Mouse (Mus musculus): ENCODE measurements around the gene Cplane1. TPM values are rescaled to one million over a fixed set of nuclear protein-coding genes. Genes with fewer than 3 reads are reported as not detected.
"Not testable (repeated sequence)": the region's sequence is repeated elsewhere in the genome, so short reads cannot be mapped to it uniquely, and the experiment has no call there.

The Cplane1 gene
- total and polyA plus RNA-seq, 2 experiments from 2014 or later = 2.3 to 3.5 TPM

DNA sequence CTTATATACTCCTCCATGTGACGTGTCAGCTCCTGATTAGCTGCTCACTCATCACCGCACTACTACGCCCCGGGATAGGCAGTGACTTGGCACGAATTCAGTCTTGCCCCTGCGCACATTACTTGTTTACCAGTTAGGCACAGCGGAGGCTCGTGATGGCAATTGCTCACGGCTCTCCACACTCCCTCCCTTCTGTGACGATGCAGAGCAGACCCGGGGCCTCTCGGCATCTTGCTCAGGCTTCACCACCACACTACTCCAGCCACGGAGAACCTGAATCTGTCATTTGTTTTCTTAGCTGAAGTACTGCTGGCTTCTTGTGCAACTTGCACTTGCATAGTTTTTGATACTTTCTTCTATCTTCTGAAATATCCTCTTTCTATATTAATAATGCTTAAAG, 45.9 kb downstream of the Cplane1 start:
- 90% methylated on average over 13 of the region's 13 CpGs for WGBS

DNA sequence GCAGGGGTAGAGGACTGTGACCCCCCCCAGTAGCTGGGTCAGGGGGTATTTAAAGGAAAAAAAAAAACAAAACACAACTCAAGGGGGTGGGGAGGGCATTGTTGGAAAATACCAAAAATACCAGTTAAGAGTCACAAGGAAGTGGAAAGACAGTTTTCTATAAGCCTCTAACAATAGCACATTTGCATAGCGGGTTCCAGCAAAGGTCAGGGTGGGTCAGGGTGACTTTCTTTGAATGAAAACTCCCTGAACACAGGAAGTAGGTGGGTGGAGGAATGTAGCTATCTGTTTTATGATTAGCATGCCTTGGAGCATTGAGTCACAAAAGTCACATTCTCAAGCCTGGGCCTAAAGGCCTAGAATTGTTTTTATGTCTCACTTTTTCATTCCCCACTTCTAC, 65.3 kb downstream of the Cplane1 start:
- not testable (repeated sequence) for H3K9me3 ChIP-seq (replicated peaks; ENCODE audit: control insufficient read depth, low read length); H3K27me3 ChIP-seq (ENCODE audit: control insufficient read depth, insufficient read depth, low read length); H3K4me2 ChIP-seq (ENCODE audit: low read depth, low read length); H3K27ac ChIP-seq (ENCODE audit: low read depth); ATAC-seq (ENCODE audit: insufficient read depth, low read depth); H3K9ac ChIP-seq (replicated peaks; ENCODE audit: low read depth, low read length); DNase-seq (ENCODE audit: low spot score); H3K4me3 ChIP-seq (ENCODE audit: low read depth, low read length); H3K4me1 ChIP-seq (ENCODE audit: control insufficient read depth, insufficient read depth)
- WGBS = 72% methylated on average over 1 of the region's 1 CpGs
- peaks cover 58% of the 10 kb centered on the region for H3K36me3 ChIP-seq (replicated peaks; ENCODE audit: control insufficient read depth, insufficient read depth, low read length)

More for the DNA sequence above, 45.9 kb downstream of the Cplane1 start:
- no peak overlapping the region for H3K4me3 ChIP-seq (ENCODE audit: low read depth, low read length)
- H3K9ac ChIP-seq (replicated peaks; ENCODE audit: low read depth, low read length) = no peak overlapping the region
- TF ChIP-seq CTCF (IDR thresholded peaks at IDR 0.05; ENCODE audit: low read depth) (no peak), EP300 (IDR thresholded peaks at IDR 0.05; ENCODE audit: low read depth) (no peak)
- no peak for DNase-seq (ENCODE audit: low spot score)
- no peak overlapping the region for H3K27ac ChIP-seq (ENCODE audit: low read depth)
- ATAC-seq (ENCODE audit: insufficient read depth, low read depth) = no peak
- no peaks in the 10 kb centered on the region for H3K4me1 ChIP-seq (ENCODE audit: control insufficient read depth, insufficient read depth)
- H3K27me3 ChIP-seq (ENCODE audit: control insufficient read depth, insufficient read depth, low read length) = no peaks in the 10 kb centered on the region
- peaks cover 39% of the 10 kb centered on the region for H3K36me3 ChIP-seq (replicated peaks; ENCODE audit: control insufficient read depth, insufficient read depth, low read length)
- H3K4me2 ChIP-seq (ENCODE audit: low read depth, low read length) = no peak overlapping the region
- H3K9me3 ChIP-seq (replicated peaks; ENCODE audit: control insufficient read depth, low read length) = no peaks in the 10 kb centered on the region

DNA sequence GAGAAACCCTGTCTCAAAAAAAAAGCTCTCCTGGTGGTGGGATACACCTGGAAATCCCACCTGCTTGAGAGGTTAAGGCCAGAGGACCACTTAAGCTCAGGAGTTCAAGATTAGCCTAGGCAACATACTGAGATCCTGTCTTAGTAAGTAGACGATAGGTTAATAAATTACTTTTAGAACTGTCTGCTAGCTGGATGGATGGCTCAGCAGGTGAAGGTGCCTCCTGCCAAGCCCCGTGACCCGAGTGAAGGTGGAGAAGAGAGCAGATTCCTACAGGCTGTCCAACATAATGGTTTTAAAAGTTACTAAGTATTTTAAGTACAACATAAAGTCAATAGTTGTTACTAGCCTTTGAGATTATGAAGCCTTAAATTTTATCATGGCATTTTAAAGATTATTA, 97.0 kb downstream of the Cplane1 start:
- TF ChIP-seq EP300 (IDR thresholded peaks at IDR 0.05; ENCODE audit: low read depth) (no peak), CTCF (IDR thresholded peaks at IDR 0.05; ENCODE audit: low read depth) (no peak)
- no peaks in the 10 kb centered on the region for H3K4me1 ChIP-seq (ENCODE audit: control insufficient read depth, insufficient read depth)
- H3K36me3 ChIP-seq (replicated peaks; ENCODE audit: control insufficient read depth, insufficient read depth, low read length) = peaks cover 50% of the 10 kb centered on the region
- WGBS = 90% methylated on average over 3 of the region's 3 CpGs
- no peak for DNase-seq (ENCODE audit: low spot score)
- H3K27ac ChIP-seq (ENCODE audit: low read depth) = no peak overlapping the region
- H3K9ac ChIP-seq (replicated peaks; ENCODE audit: low read depth, low read length) = no peak overlapping the region
- no peaks in the 10 kb centered on the region for H3K9me3 ChIP-seq (replicated peaks; ENCODE audit: control insufficient read depth, low read length)
- no peaks in the 10 kb centered on the region for H3K27me3 ChIP-seq (ENCODE audit: control insufficient read depth, insufficient read depth, low read length)
- no peak overlapping the region for H3K4me3 ChIP-seq (ENCODE audit: low read depth, low read length)
- no peak overlapping the region for H3K4me2 ChIP-seq (ENCODE audit: low read depth, low read length)
- no peak for ATAC-seq (ENCODE audit: insufficient read depth, low read depth)

DNA sequence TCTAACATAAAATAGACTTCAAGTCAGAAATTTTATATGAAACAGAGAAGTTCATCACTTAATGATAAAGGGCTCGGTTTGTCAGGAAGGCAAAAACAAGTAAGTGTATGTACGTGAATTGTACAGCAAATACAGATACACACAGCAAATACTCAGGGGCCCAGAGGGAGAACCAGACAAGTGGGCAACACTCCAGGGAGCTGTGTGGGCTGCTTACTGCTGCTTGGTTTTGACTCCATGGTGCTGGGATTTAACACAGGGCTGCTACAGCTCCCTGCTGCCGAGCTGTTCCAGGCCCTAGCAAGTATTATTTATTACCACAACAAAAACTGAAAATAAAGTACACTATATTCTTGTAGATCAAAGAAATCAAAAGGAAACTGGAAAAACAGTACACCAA, 98.3 kb downstream of the Cplane1 start:
- Histone ChIP-seq H3K4me3 (ENCODE audit: low read depth, low read length) (no peak overlapping the region), H3K27me3 (ENCODE audit: control insufficient read depth, insufficient read depth, low read length) (no peaks in the 10 kb centered on the region), H3K9ac (replicated peaks; ENCODE audit: low read depth, low read length) (no peak overlapping the region), H3K36me3 (replicated peaks; ENCODE audit: control insufficient read depth, insufficient read depth, low read length) (peaks cover 52% of the 10 kb centered on the region), H3K4me2 (ENCODE audit: low read depth, low read length) (no peak overlapping the region), H3K27ac (ENCODE audit: low read depth) (no peak overlapping the region), H3K4me1 (ENCODE audit: control insufficient read depth, insufficient read depth) (no peaks in the 10 kb centered on the region), H3K9me3 (replicated peaks; ENCODE audit: control insufficient read depth, low read length) (no peaks in the 10 kb centered on the region)
- ATAC-seq (ENCODE audit: insufficient read depth, low read depth) (no peak), DNase-seq (ENCODE audit: low spot score) (no peak)
- TF ChIP-seq CTCF (IDR thresholded peaks at IDR 0.05; ENCODE audit: low read depth) = no peak
- no peak for TF ChIP-seq EP300 (IDR thresholded peaks at IDR 0.05; ENCODE audit: low read depth)
- 74% methylated on average over 3 of the region's 3 CpGs for WGBS

DNA sequence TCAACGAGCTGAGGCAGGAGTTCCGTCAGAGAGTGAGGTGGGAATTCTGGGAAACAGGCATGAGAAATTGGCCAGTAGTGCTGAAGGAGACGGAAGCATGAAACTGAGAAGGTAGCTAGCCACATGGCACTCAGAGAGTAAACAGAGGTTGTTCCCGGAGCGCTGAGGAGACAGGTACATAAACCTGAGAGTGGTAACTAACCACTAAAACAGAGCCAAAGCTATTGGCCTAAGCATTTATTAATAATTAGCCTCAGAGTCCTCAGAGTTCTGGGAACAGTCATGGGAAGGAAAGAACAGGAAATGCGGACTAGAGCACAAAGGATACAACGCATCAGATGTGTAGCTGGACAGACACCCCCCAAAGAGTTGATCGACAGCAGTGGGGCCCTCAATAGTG, 99.3 kb downstream of the Cplane1 start:
- Histone ChIP-seq H3K4me2 (ENCODE audit: low read depth, low read length) (no peak overlapping the region), H3K27me3 (ENCODE audit: control insufficient read depth, insufficient read depth, low read length) (no peaks in the 10 kb centered on the region), H3K9ac (replicated peaks; ENCODE audit: low read depth, low read length) (no peak overlapping the region), H3K36me3 (replicated peaks; ENCODE audit: control insufficient read depth, insufficient read depth, low read length) (peaks cover 53% of the 10 kb centered on the region), H3K4me1 (ENCODE audit: control insufficient read depth, insufficient read depth) (no peaks in the 10 kb centered on the region), H3K9me3 (replicated peaks; ENCODE audit: control insufficient read depth, low read length) (no peaks in the 10 kb centered on the region), H3K27ac (ENCODE audit: low read depth) (no peak overlapping the region), H3K4me3 (ENCODE audit: low read depth, low read length) (no peak overlapping the region)
- TF ChIP-seq CTCF (IDR thresholded peaks at IDR 0.05; ENCODE audit: low read depth) = no peak
- TF ChIP-seq EP300 (IDR thresholded peaks at IDR 0.05; ENCODE audit: low read depth) = no peak
- DNase-seq (ENCODE audit: low spot score) (no peak), ATAC-seq (ENCODE audit: insufficient read depth, low read depth) (no peak)
- 93% methylated on average over 8 of the region's 8 CpGs for WGBS

DNA sequence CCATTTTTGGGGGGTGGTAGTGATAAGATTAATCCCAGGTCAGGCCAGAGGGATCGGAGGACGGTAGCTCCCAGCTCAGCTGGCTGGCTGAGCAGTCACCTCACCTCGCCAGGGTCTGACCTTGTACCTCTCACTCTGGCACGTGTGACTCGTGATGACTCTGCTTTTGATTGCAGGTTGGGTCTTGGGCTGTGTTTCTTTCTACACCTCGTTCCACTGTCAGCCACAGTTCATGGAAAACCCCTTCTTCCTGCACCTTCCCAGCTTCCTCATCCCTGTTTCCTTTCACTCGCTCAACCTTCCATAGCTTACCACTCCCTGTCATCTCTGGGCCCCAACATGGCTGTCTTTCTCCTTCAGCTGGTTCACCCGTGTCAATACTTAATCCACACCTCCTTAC, 103.0 kb downstream of the Cplane1 start:
- TF ChIP-seq EP300 (IDR thresholded peaks at IDR 0.05; ENCODE audit: low read depth) (no peak), CTCF (IDR thresholded peaks at IDR 0.05; ENCODE audit: low read depth) (no peak)
- Histone ChIP-seq H3K27me3 (ENCODE audit: control insufficient read depth, insufficient read depth, low read length) (no peaks in the 10 kb centered on the region), H3K27ac (ENCODE audit: low read depth) (no peak overlapping the region), H3K36me3 (replicated peaks; ENCODE audit: control insufficient read depth, insufficient read depth, low read length) (peaks cover 31% of the 10 kb centered on the region), H3K9me3 (replicated peaks; ENCODE audit: control insufficient read depth, low read length) (peaks cover 6% of the 10 kb centered on the region; the same call in 1 of the 2 replicates), H3K4me3 (ENCODE audit: low read depth, low read length) (no peak overlapping the region), H3K9ac (replicated peaks; ENCODE audit: low read depth, low read length) (no peak overlapping the region), H3K4me1 (ENCODE audit: control insufficient read depth, insufficient read depth) (no peaks in the 10 kb centered on the region), H3K4me2 (ENCODE audit: low read depth, low read length) (no peak overlapping the region)
- ATAC-seq (ENCODE audit: insufficient read depth, low read depth) (no peak), DNase-seq (ENCODE audit: low spot score) (no peak)
- 62% methylated on average over 8 of the region's 8 CpGs for WGBS

DNA sequence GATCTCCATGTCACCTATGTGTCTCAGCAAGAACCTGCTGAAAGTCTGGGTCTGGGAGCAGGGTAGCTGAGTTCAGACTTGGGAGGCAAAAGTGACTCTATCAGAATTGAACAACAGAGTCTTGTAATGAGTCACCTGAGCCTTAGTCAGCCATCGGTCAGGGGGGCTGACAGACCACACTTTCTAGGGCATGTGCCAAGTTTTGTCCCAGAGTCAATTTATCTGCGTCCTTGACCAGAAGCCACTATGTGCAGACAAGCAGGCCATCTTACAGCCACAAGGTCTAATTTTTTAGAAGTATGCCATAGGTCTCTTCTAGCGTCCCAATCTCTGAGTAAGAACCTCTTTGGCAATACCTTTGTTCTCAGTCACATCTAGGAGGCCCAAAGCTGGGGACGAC, 109.0 kb downstream of the Cplane1 start:
- not testable (repeated sequence) for H3K36me3 ChIP-seq (replicated peaks; ENCODE audit: control insufficient read depth, insufficient read depth, low read length); ATAC-seq (ENCODE audit: insufficient read depth, low read depth); H3K4me3 ChIP-seq (ENCODE audit: low read depth, low read length); H3K4me1 ChIP-seq (ENCODE audit: control insufficient read depth, insufficient read depth); H3K27me3 ChIP-seq (ENCODE audit: control insufficient read depth, insufficient read depth, low read length); H3K27ac ChIP-seq (ENCODE audit: low read depth); H3K4me2 ChIP-seq (ENCODE audit: low read depth, low read length); H3K9ac ChIP-seq (replicated peaks; ENCODE audit: low read depth, low read length); DNase-seq (ENCODE audit: low spot score); H3K9me3 ChIP-seq (replicated peaks; ENCODE audit: control insufficient read depth, low read length)
- WGBS = 65% methylated on average over 4 of the region's 4 CpGs
